Mouse (Mus musculus) central nervous system, embryonic 14 days (tissue): ENCODE data around the gene Gm5565. TPM values are rescaled to one million over a fixed set of nuclear protein-coding genes. Genes with fewer than 3 reads are reported as not detected.

Experiments
- polyA plus RNA-seq: library from polyadenylated mRNA; depleted of rRNA; stranded (reverse); fragments of >200 nt; gene quantifications from 2 replicates; pipeline ENCODE4 v1.2.3, GENCODE M21; 2012; rRNA removed

Gm5565 gene
- not detected in 2 replicates for polyA plus RNA-seq

GRCm38 (mm10) chr5:146160439-146160838 lies at the start of gene Gm5565:
TSS of gene Gm5565 (minus strand) at chr5:146160539.

GRCm38 (mm10) chr5:146185204-146185603 lies 24.9 kb upstream of the Gm5565 start, which contains the start of gene 1700001J03Rik:
TSS of gene 1700001J03Rik (minus strand) at chr5:146185304.

GRCm38 (mm10) chr5:146170621-146171020 lies 10.3 kb upstream of the Gm5565 start, which contains the start of gene Gm6309:
TSS of gene Gm6309 (minus strand) at chr5:146170721.

Other genes starting within 250 kb of the Gm5565 start
- gene Cyp3a25, start 150.9 kb downstream of the Gm5565 start, polyA plus RNA-seq: not detected in 2 replicates
- not detected in 2 replicates for gene Cyp3a59, start 81.3 kb downstream of the Gm5565 start, polyA plus RNA-seq
- gene Gm6309, start 10.2 kb upstream of the Gm5565 start, polyA plus RNA-seq: not detected in 2 replicates
- 0.65 and 0.68 TPM in 2 replicates for gene 1700001J03Rik, start 24.8 kb upstream of the Gm5565 start, polyA plus RNA-seq
- 19.4 and 21.3 TPM in 2 replicates for gene Rnf6, start 61.0 kb upstream of the Gm5565 start, polyA plus RNA-seq
- gene Cdk8, start 70.7 kb upstream of the Gm5565 start, polyA plus RNA-seq: 68.7 and 72.1 TPM in 2 replicates
- 23.5 and 24.5 TPM in 2 replicates for gene Wasf3, start 224.4 kb upstream of the Gm5565 start, polyA plus RNA-seq